In the genomic region with DNA sequence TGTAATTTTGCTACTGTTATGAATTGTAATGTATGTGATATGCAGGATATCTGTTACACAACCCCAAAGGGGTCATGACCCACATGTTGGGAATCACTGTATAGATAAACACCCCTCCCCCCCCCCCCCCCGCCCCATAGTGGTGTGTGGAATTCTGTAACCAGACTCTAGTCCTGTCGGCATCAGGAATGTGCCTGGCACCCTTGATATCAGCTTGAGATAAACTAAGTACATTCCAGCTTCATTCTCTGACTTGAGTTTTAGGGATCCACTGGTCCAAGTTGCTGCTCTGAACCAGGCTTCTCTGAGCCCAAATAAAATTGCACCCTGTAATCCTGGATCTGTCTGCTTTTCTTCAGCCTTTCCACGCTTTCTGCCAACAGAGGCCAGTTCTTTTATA, we compare ENCODE assay signal across 17 mouse cellular contexts. TPM values are rescaled to one million over a fixed set of nuclear protein-coding genes. Genes with fewer than 3 reads are reported as not detected.
DNase-seq lines count a peak whose midpoint lies in the region; ATAC-seq lines count a peak whose summit lies in the region.
"Had no signal": no experiment of that assay in that cellular context is flagged by ENCODE, and none has a peak within 500 bp of the region (broad histone marks: within the 10 kb centered on the region; RNA-seq: fewer than 3 reads in every experiment).

No protein-coding gene starts in this region.

- 61% methylated on average over 3 of the region's 3 CpGs for WGBS in kidney, embryonic 15.5 days
- WGBS in limb, embryonic 13.5 days: 52% methylated on average over 3 of the region's 3 CpGs

- DNase-seq in kidney, adult 9 months: no peak
- peak; percentile 25 for DNase-seq in lung, postnatal 36 days
- no peak for DNase-seq in lung, adult 18-20 months
- DNase-seq in layer of hippocampus, adult 9-10 months (ENCODE audit: low spot score): no peak
- no peak for DNase-seq in left cerebral cortex, adult 9 months (ENCODE audit: low spot score in 2 of 2)
- no peak for DNase-seq in spleen, adult 12 weeks (ENCODE audit: low spot score)
- DNase-seq: cerebellum, adult 11-12 months; gastrocnemius, adult 2 months had no signal

- 0 out of 2 replicates have a peak, but pooled peaks have one; percentile 6 for ATAC-seq in kidney, embryonic 15.5 days (replicated peaks; ENCODE audit: low FRiP score)
- ATAC-seq in limb, embryonic 13.5 days (ENCODE audit: low FRiP score, low read depth): peak; percentile 49
- ATAC-seq: forebrain, embryonic 16.5 days had no signal

- no peaks in the 10 kb centered on the region for H3K9me3 ChIP-seq in kidney, embryonic 15.5 days (replicated peaks)
- H3K9me3 ChIP-seq in limb, embryonic 13.5 days: no peaks in the 10 kb centered on the region
- H3K9me3 ChIP-seq: G1E; hindbrain, embryonic 13.5 days; limb, embryonic 15.5 days; neural tube, embryonic 15.5 days; stomach, embryonic 15.5 days had no signal

- H3K9ac ChIP-seq in kidney, embryonic 15.5 days: no peak overlapping the region
- H3K9ac ChIP-seq in limb, embryonic 13.5 days: no peak overlapping the region
- H3K9ac ChIP-seq: hindbrain, embryonic 13.5 days; limb, embryonic 15.5 days; neural tube, embryonic 15.5 days; stomach, embryonic 15.5 days had no signal

- no peak overlapping the region for H3K4me3 ChIP-seq in kidney, embryonic 15.5 days (replicated peaks)
- no peak overlapping the region for H3K4me3 ChIP-seq in limb, embryonic 13.5 days
- H3K4me3 ChIP-seq: gastrocnemius, adult 2 months; hindbrain, embryonic 13.5 days; limb, embryonic 15.5 days; neural tube, embryonic 15.5 days; stomach, embryonic 15.5 days had no signal

- H3K27me3 ChIP-seq in kidney, embryonic 15.5 days: no peaks in the 10 kb centered on the region
- no peaks in the 10 kb centered on the region for H3K27me3 ChIP-seq in limb, embryonic 13.5 days
- H3K27me3 ChIP-seq: hindbrain, embryonic 13.5 days; limb, embryonic 15.5 days; neural tube, embryonic 15.5 days; stomach, embryonic 15.5 days had no signal

- no peak overlapping the region for H3K27ac ChIP-seq in kidney, embryonic 15.5 days
- no peak overlapping the region for H3K27ac ChIP-seq in limb, embryonic 13.5 days
- H3K27ac ChIP-seq: gastrocnemius, adult 2 months; hindbrain, embryonic 13.5 days; limb, embryonic 15.5 days; neural tube, embryonic 15.5 days had no signal

- peaks cover 20% of the 10 kb centered on the region for H3K36me3 ChIP-seq in kidney, embryonic 15.5 days
- H3K36me3 ChIP-seq in limb, embryonic 13.5 days: no peaks in the 10 kb centered on the region
- H3K36me3 ChIP-seq: limb, embryonic 15.5 days; neural tube, embryonic 15.5 days; stomach, embryonic 15.5 days had no signal

- no peak overlapping the region for H3K4me2 ChIP-seq in kidney, embryonic 15.5 days
- H3K4me2 ChIP-seq in limb, embryonic 13.5 days (replicated peaks): no peak overlapping the region
- H3K4me2 ChIP-seq: hindbrain, embryonic 13.5 days; limb, embryonic 15.5 days; midbrain, embryonic 11.5 days; neural tube, embryonic 15.5 days; stomach, embryonic 15.5 days had no signal

- peaks cover 12% of the 10 kb centered on the region for H3K4me1 ChIP-seq in kidney, embryonic 15.5 days
- H3K4me1 ChIP-seq in limb, embryonic 13.5 days: peaks cover 6% of the 10 kb centered on the region; the same call in 1 of the 2 replicates
- H3K4me1 ChIP-seq: hindbrain, embryonic 13.5 days; limb, embryonic 15.5 days; neural tube, embryonic 15.5 days; stomach, embryonic 15.5 days had no signal

RNA-seq across cellular contexts. Expression of gene Tmem185b, which starts 15.6 kb away (rescaled TPM):
- polyA plus RNA-seq in kidney, embryonic 15.5 days (2015; fragmentation: Nextera tagmentation; extraction: Ambion mirVana): 29.8 and 31.4 TPM in 2 replicates
- 26.3 and 26.9 TPM in 2 replicates for polyA plus RNA-seq in limb, embryonic 13.5 days (2015; fragmentation: Nextera tagmentation; extraction: Ambion mirVana)

RNA-seq across cellular contexts. Expression of gene Ralb, which starts 37.0 kb away (rescaled TPM):
- polyA plus RNA-seq in kidney, embryonic 15.5 days (2015; fragmentation: Nextera tagmentation; extraction: Ambion mirVana): 151 and 155 TPM in 2 replicates
- 128 and 129 TPM in 2 replicates for polyA plus RNA-seq in limb, embryonic 13.5 days (2015; fragmentation: Nextera tagmentation; extraction: Ambion mirVana)
